Mouse (Mus musculus): ENCODE data around the gene Sft2d1.

Sft2d1 gene

DNA sequence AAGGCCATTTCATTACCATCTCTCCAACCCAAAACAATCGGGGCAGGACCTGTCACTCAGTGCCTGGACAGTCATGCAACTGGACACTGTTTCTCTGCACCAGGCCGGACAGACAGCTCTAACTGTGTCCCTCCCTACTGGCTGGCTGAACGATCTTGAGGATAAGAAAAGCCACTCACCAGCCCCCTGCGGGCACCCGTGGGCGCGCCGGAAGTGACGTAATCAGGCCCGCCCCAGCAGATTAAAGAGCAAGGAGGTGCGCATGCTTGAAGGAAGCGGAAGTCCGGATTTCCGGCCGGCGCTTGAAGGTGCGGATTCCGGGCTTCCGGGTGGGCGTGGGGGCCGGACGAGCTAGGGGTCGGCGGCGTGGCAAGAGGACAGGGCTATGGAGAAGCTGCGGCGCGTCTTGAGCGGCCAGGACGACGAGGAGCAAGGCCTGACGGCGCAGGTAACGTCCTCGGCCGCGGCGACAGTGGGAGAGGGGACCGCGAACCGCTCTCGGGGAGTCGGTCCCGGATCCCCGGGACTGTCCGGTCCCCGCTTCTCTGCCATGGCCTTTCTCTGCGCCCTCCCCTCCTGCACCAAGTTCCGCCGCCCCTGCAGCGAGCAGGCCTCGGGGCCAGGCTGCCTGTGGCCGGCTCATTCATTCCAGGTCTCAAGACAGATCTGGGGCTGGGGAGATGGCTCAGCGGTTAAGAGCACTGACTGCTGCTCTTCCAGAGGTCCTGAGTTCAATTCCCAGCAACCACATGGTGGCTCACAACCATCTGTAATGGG is at the start of gene Sft2d1:
TSS of gene Sft2d1 (plus strand) at position 265 of the 777 bp plus-strand sequence.
- peak; percentile 98 for DNase-seq

DNA sequence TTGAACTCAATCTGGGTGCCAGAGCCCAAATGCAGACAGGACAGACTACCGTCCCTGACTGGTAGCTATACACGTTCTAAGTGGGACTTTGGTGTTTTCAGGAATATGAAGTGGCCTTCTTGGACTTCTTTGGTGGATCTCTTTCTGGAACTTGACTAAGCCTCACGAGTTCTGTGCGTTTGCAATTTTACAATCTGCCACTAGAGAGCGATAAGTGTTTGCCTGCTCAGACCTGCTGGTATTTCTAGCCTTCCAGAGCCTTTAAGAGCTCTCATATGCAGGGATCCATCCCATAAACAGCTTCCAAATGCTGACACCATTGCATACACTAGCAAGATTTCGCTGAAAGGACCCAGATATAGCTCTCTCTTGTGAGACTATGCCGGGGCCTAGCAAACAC is 46.3 kb upstream of the Sft2d1 start:
- peak; percentile 87 for DNase-seq

DNA sequence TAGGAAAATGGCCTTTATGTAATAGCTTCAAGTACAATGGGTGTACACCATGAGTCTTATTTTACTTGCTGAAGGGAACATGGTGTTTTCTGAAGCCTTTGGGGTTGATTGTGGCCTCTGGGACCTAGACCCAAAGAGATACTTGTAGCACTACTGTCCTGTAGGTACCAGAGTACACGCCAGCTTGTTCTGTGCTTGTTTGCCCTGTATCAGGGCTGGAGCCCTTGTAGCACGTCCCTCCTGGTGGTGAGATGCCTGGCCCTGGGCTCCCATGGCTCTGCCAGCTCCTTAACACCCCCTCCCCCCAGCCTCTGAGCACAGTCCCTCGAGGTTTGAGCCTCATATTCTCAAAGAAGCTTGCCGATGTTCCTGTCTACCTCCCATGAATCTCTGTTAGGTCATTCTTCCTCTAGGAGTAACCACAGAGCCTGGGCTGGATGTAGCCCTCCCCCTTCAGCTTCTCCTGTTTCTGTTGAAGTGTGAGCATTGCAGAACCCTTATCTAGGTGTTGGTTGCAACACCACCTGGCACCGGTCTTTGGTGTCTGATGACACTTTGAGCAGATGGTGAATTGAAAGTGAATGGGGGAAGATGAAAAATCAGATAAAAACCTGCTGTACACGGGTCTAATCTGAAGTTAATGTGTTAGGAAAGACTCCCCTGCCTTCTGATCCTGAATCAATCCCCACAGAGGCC is 38.7 kb upstream of the Sft2d1 start:
- peak; percentile 84 for DNase-seq

DNA sequence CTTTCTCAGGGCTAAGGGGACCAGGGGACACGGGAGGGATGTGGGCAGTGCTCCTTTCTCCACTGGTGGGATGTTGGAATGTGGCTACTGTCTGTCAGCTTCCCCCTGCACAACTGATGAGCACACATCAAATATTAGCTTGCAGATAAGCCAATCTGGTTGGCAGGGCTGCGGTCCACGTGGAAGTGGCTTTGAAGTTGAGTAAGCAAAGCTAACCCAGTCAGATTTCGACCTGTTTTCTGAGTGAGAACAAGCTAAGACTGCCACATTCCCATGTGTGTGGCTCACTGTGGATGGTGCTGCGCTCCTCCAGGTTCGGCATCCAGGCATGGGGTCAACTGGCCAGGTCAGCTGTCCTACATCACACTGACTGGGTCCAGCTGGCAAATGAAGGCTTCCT is 38.0 kb upstream of the Sft2d1 start:
- no peak for DNase-seq

DNA sequence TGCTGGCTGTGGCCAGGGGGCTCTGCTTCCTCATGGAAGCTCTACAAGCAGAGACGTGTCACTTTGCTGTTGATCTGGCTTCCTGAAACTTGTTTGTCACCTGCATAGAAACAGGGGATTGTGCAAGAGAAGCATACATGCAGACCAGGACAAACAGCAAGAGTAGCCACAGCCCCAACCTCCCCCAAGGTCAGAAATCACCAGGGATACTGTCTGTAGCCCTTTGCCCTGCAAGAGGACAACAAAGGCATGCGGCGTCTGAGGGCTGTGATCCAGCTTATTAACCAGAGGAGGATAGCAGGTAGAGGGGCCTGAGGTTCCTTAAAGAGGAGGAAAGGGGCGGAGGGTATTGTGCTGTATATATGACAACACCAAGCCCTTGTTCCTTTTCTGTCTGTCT is 34.8 kb upstream of the Sft2d1 start:
- no peak for DNase-seq

DNA sequence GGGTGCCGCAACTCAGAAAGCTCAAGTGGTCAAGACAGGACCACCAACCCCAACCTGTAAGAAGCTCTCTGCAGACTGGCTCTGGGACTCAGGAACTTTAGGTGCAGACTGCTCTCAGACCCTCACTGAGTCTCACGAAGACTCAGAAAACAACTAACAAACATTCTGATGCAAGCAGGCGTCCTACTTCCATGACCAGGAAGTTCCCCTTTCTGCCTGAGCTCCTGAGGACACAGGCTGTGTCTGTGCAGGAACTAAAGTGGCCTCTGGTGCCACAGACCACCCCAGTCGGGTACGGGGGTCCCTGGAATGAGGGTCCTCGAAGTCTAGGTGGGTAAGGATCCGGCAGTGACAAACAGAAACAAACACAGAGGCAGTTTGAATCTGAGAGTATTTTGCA is 34.2 kb upstream of the Sft2d1 start:
- no peak for DNase-seq

DNA sequence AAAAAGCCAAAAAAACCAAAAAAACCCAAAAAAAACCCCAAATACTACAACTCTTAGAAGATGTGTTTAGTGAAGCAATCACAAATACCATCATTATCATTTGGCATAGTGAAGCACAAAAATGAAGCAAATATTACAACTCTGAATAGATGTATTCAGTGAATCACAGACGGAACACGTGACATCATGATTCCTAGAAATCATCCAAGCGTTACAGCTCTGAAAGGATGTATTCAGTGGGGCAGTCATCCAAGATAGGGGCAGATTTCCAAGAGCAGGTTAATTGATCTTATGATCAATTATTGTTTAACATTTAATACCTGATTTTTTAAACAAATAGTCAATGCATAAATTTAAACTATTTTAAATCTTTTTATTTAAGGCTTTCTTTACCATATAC is 33.6 kb upstream of the Sft2d1 start:
- DNase-seq, result no peak

DNA sequence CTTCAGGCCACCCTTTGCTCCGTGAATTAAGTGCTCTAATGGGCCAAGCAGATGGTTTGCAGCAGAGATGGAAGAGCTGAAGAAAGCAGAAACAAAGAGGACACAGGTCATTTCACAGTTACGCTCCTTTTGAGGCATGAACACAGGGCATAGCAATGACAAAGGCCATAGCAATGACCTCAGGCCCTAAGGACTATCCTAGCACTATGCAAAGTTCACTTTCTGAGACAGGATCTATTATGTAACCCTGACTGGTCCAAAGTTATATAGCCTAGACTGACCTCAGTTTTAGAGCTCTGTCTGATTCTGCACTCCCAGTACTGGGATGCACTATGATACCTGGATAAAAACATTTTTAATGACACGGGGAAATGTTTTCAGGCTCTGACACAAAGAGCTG is 32.5 kb upstream of the Sft2d1 start:
- DNase-seq, result no peak

DNA sequence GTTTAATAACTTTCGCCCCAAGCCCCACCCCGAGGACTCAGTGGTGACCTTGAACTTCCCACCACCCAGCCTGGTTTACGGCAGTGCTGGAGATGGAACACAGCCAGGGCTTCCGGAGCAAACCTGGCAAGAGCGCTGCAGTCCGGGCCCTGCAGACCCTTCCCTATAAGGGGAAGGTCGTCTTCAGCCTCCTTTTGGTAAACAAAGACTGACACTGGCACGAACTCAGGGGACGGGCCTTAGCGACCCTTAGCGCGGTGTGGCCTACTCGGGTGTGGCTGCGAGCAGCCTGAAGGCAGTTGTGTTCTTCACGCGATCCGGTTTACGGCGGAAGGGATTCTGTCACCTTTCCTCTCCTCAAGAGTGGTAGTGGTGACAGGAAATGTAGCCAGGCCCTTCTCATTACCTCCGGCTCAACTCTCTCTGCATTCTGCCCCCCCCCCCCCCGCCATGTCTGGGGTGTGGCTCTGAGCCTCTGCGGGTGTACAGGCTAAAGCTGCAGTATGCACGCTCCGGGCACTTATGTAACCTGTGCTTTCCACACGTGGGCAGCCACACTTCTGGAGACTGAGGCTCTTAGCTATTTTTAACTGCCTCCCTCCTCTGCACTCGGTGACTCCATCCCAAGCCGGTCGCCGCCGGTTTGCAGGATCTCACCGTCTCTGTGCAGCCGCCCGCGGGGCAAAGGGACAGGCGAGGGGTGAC is 27.9 kb upstream of the Sft2d1 start, which contains the start of gene Mpc1:
TSS of gene Mpc1 (plus strand) at position 84 of the 705 bp plus-strand sequence.
- peak; percentile 90 for DNase-seq

DNA sequence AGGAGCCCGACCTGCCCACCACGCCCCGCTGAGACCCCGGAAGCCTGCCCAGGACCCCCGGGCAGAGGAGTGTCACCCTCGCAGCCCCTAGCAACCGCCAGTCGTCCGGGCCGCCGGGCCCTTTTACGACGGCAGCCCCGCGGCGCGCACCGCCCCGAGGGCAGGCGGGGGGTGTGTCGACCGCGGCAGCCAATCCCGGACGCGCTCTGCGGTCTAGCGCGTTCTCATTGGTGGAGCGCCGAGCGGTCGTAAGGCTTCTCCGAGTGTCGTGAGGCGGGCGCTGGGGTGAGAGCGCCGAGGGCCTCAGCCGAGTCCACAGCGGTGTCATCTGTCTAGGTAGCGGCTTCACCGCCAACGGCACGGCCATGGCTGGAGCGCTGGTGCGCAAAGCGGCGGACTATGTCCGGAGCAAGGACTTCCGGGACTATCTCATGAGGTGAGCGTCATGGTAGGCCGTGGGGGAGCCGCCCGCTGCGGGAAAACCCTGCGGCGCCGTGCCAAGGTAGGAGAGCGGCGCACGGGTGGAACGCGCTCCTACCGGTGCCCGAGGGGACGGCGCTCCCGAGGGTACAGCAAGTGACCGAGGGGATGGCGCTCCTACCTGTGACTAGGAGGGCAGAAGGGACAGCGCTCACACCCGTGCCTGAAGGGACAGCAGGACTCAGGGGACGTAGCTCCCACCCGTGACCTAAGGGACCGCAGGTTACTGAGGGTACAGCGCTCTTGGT is 27.2 kb upstream of the Sft2d1 start:
- DNase-seq, result peak; percentile 96

DNA sequence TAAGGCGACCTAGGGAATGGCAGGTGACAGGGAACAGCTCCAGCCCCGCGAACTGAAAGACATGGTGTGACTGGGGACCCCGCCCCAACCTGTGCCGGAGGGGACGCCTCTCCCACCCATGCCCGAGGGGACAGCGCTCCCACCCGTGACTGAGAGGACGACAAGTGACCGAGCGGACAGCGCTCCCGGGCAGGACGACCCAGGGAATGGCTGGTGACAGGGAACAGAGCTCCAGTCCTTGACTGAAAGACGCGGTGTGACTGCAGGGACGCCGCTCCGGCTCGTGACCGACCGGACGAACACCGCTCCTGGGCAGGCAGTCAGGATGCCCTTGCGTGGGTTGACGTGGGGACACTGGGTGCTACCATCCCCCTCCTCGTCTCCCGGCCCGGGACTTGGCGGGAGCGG is 26.6 kb upstream of the Sft2d1 start:
- peak; percentile 30 for DNase-seq

DNA sequence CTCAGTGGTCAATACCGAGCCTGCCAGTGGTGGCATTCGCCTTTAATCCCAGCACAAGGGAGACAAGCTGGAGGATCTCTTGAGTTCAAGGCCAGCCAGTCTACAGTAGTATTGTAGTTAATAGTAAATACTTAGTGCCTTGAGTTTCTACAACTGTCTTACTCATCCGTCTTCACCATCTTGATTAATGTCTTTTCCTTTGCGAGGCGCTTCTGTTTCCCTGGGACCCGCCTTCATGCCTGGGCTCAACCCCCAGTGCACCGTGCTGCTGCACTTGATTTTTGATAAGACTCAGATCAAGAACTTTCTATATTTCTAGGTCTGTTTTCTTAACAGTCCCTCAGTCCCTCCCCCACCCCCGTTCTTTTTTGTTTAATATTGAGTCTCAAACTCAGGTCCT is 25.8 kb upstream of the Sft2d1 start:
- no peak for DNase-seq

DNA sequence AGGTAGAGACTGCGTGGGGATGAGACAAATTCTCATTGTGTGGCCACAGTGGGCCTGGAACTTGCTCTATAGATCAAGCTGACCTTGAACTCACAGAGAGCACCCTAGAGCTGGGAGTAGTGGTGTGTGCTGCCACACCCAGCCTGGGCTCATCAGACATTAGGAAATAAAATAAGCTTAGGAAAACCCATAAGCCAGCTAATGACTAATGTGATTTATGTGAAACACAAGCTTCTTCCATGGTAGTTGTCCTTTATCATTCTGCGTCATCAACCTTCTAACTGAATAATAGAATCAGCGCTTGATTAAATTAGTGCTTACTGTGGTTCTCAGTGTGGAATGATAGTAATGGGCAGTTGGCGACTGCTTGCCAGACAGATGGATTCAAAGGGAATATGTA is 23.9 kb upstream of the Sft2d1 start:
- no peak for DNase-seq

DNA sequence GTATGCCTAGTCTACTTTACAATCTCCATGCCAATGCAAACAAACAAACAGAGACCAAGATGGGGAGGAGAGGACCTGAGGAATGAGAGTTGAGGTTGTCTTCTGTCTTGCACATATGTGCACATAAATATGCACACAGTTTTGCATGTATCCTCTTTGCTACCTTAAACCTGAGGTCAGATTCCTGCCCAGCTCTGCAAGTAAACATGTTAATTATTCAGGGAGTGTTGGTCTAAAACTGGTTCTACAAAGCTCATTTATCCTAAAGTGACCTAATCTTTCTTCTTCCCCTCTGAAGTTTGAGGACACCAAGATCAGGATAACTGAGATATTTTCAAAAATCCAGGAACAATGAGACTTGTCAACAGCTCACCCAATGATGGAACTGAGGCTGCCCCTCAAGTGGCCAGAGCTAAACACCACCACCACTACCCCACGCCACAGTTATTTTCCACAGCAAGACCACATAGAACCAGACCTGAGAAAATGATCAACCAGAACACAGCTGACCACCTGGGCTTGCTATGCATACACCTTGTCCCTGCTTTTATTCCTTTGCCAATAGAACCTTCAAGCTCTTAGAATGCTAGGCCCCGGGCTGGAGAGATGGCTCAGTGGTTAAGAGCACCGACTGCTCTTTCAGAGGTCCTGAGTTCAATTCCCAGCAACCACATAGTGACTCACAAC is 20.8 kb upstream of the Sft2d1 start:
- no peak for DNase-seq

DNA sequence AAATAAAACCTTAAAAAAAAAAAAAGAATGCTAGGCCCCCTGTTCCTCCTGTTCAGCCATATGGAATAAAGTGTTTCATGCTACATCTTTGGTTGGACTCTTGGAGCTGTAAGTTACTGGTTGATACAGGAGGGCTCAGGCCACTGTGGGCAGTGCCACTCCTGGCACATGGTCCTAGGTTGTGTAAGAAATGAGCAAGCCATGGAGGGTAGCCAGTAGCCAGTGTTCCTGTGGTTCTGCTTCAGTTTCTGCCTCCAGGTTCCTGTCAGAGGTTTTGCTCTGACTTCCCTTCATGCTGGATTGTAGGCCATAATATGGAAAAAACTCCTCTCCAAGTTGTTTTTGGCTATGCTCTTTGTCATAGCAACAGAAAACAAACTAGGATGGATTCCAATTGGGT is 20.2 kb upstream of the Sft2d1 start:
- DNase-seq, result peak; percentile 26

DNA sequence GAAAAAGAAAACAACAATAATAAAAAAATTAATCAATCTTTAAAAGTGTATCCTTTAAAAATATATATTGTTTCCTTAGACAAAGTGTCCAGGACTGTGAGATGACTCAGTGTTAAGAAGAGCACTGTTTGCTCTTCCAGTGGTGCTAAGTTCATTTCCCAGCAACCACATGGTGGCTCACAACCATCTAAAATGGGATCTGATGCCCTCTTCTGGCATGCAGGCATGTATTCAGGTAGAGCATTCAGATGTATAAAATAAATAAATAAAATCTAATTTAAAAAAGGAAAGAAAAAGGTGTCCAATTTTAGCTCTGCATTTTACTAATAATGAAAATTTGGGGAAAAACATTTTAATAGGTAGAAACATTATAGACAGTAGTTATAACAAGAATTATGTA is 15.1 kb upstream of the Sft2d1 start:
- no peak for DNase-seq

DNA sequence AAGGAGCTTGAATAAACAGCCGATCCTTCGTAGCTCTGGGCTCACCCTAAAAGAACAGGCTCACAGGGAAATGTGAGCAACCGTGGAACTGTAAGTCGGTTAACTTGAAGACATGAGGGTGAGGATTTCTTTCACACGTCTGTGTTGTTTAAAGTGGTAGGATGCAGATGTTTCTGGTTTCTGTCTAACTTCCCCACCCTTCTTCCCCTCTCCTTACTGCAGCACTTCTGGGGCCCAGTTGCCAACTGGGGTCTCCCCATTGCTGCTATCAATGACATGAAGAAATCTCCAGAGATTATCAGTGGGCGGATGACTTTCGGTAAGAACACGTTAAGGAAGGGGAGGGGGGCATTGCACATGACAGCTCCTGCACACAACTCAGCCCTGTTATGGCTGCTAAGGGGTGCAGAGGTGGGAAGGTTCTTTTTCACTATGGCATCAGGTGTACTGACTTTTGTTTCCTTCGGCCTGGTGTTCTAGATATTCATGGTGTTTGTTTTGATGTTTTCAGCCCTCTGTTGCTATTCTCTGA is 14.5 kb upstream of the Sft2d1 start:
- no peak for DNase-seq

DNA sequence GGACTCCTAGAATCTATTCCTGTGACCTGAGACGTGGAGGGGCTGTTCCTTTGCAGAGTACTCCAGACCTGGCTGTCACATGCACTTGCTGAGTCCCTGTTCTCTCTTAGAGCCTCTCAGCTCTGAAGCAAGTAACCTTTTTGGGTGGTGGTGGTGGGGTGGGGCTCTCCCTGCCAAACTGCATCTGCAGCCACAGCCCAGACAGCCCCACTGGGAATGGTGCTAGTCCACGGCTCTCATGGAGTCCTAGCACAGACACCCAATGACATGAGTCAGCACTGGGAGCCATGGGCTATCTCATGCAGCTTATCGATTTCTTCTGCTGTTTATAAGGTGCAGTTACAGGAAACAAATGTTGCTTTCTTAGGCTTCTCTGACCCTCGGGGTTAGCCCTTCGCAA is 13.2 kb upstream of the Sft2d1 start:
- DNase-seq, result no peak

DNA sequence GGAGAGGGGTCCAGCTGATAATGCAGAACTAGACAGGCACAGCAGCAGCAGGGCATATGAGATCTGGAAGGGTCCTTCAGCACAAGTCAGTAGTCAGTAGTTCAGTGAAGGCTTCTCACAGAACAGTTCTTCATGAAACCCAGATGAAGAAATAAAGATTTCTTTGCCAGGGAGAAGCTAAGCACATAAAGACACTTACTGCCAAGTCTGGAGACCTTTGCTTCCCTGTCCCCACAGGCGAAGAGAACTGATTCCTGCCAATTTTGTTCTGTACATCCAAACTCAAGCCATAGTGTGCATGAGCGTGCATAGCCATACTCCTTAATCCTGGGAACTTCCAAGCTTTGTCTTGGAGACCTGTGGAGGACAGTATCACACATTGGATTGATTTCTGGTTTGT is 12.6 kb upstream of the Sft2d1 start:
- no peak for DNase-seq

DNA sequence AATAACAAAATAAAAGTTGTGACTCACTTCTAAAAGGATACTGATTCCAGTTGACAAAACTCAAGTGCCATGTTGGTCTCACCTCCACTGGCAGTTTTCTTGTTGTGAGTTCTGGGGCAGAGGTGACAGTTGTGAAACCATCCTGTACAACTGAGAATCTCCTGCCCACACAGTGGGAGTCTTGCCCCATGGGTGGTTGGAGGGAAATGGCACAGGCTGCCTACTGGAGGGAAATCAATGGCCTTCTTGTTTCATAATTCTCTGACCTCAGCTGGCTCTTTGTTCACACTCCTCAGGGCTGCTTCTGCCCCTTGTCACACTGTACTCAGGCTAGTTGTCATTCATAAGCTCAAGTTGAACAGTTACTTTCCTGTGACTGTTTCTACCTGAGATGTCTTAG is 11.4 kb upstream of the Sft2d1 start:
- peak; percentile 58 for DNase-seq

DNA sequence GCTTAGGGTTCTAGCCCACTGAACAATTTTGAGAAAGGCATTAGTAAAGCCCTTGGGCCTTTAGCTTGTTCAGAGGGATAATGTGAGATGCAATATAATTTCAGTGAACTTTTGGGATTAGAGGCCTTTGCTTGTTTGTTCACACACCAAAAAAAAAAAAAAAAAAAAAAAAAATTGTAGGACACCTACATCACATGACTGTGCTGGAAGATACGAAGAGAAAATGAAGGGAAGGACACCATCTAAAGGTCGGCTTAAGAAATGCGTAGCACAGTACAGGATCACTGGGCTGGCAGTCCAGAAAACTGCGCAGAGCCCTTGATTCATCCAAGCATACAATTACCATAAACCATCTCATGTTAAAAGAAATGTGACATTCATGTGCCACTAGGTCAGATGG is 9.4 kb upstream of the Sft2d1 start:
- no peak for DNase-seq

DNA sequence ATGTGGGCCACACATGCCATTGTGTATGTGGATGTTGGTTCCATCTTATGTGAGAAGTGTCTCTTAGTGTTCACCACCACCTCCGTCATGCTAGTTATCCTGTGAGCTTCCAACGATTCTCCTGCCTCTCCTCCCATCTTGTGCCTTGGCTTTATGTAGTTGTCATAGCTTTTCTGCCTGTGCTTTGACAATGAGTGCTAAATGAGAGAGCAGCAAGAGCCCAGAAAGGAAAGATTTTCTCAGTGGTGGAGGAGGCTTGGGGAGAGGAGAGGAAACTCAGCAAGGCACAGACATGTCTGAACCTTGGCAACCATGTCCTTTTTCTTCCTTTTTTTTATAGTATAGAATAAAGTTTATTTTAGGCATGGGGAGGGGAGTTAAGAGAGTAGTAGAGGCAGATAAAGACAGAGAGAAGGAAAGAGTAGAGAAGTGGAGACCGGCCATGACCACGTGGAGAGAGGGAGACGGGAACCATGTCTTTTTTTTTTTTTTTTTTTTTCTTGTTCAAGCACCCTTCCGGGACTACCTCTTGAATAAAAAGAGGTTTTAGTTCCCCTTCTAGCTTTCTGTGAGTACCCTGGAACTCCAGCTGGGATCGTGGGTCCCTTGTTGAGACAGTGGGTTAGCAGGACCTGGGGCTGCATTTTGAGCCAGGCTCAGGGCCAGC is 8.0 kb upstream of the Sft2d1 start:
- DNase-seq, result no peak

All from lung, postnatal 36 days (tissue).